Comparison of ENCODE assay signal across 9 mouse cellular contexts in genomic region chr12:8301841-8302431, GRCm38 (mm10). TPM values are rescaled to one million over a fixed set of nuclear protein-coding genes. Genes with fewer than 3 reads are reported as not detected.
DNase-seq lines count a peak whose midpoint lies in the region; ATAC-seq and TF ChIP-seq lines count a peak whose summit lies in the region.
"Had no signal": no experiment of that assay in that cellular context is flagged by ENCODE, and none has a peak within 500 bp of the region (broad histone marks: within the 10 kb centered on the region; RNA-seq: fewer than 3 reads in every experiment).

Gdf7 (minus strand) TSS chr12:8301954.

- DNase-seq in cerebellum, postnatal 10 days, result peak; percentile 46 to 52
- DNase-seq in cerebellum, adult 2 months, result no peak
- no peak for DNase-seq in liver, embryonic 13.5 days
- DNase-seq in cerebellum, adult 18-20 months, result no peak
- DNase-seq in right cerebral cortex, postnatal 10 days (ENCODE audit: low spot score in 2 of 2), result no peak
- DNase-seq: cerebellum, adult 11-12 months had no signal

- WGBS in cerebellum, adult 2 months, result 1% methylated on average over 53 of the region's 53 CpGs
- 1% methylated on average over 43 of the region's 53 CpGs for WGBS in forebrain, embryonic 15.5 days
- WGBS in liver, embryonic 13.5 days (ENCODE audit: insufficient replicate concordance), result 2% methylated on average over 42 of the region's 53 CpGs

- H3K36me3 ChIP-seq in E14TG2a.4 (ENCODE audit: insufficient read depth, low read length), result no peaks in the 10 kb centered on the region
- H3K36me3 ChIP-seq in forebrain, embryonic 15.5 days, result no peaks in the 10 kb centered on the region
- H3K36me3 ChIP-seq in liver, embryonic 13.5 days, result no peaks in the 10 kb centered on the region

- H3K9me3 ChIP-seq in E14TG2a.4 (ENCODE audit: low read length), result peaks cover 26% of the 10 kb centered on the region
- no peaks in the 10 kb centered on the region for H3K9me3 ChIP-seq in forebrain, embryonic 15.5 days
- no peaks in the 10 kb centered on the region for H3K9me3 ChIP-seq in liver, embryonic 13.5 days (replicated peaks)

- H3K4me2 ChIP-seq in forebrain, embryonic 15.5 days (replicated peaks), result peak within 1 kb of the TSS; percentile 75
- H3K4me2 ChIP-seq in liver, embryonic 13.5 days, result peak within 1 kb of the TSS; percentile 55

- peak; percentile 60 for ATAC-seq in forebrain, embryonic 15.5 days (replicated peaks)
- no peak for ATAC-seq in liver, embryonic 13.5 days (ENCODE audit: low read depth)
- ATAC-seq in cerebellum, adult (ENCODE audit: insufficient number of reproducible peaks, low FRiP score, low TSS enrichment), result no peak

- TF ChIP-seq CTCF in cerebellum, adult 2 months (IDR thresholded peaks at IDR 0.05; ENCODE audit: borderline replicate concordance, insufficient read depth, low read depth, low read length), result no peak
- no peak; the same call in 1 of the 2 replicates for TF ChIP-seq CTCF in E14TG2a.4 (conservative IDR thresholded peaks at IDR 0.05; ENCODE audit: low read length)

- H3K4me1 ChIP-seq in cerebellum, adult 2 months (ENCODE audit: control insufficient read depth, insufficient read depth, low read length), result no peaks in the 10 kb centered on the region
- peaks cover 45% of the 10 kb centered on the region for H3K4me1 ChIP-seq in E14TG2a.4 (replicated peaks; ENCODE audit: low read depth, low read length)
- H3K4me1 ChIP-seq in forebrain, embryonic 15.5 days, result peaks cover 34% of the 10 kb centered on the region
- peaks cover 5% of the 10 kb centered on the region; the same call in 1 of the 2 replicates for H3K4me1 ChIP-seq in liver, embryonic 13.5 days (replicated peaks)

- H3K27me3 ChIP-seq in cerebellum, adult 2 months (ENCODE audit: control insufficient read depth, insufficient read depth, low read length), result peaks cover 8% of the 10 kb centered on the region; the same call in 1 of the 2 replicates
- peaks cover 90% of the 10 kb centered on the region for H3K27me3 ChIP-seq in E14TG2a.4 (ENCODE audit: insufficient read depth, low read length)
- peaks cover 92% of the 10 kb centered on the region for H3K27me3 ChIP-seq in forebrain, embryonic 15.5 days
- H3K27me3 ChIP-seq in liver, embryonic 13.5 days, result peaks cover 92% of the 10 kb centered on the region

- H3K9ac ChIP-seq in forebrain, embryonic 15.5 days (replicated peaks), result peak within 1 kb of the TSS; percentile 41
- no peak within 1 kb of the TSS for H3K9ac ChIP-seq in liver, embryonic 13.5 days

- no peak for TF ChIP-seq POLR2A in cerebellum, adult 2 months (IDR thresholded peaks at IDR 0.05; ENCODE audit: borderline replicate concordance, insufficient read depth, low read length)

- no peak within 1 kb of the TSS for H3K4me3 ChIP-seq in cerebellum, adult 2 months (replicated peaks; ENCODE audit: insufficient read depth, low read depth, low read length)
- peak within 1 kb of the TSS; percentile 79 for H3K4me3 ChIP-seq in E14TG2a.4 (replicated peaks; ENCODE audit: low read length)
- peak within 1 kb of the TSS; percentile 46 for H3K4me3 ChIP-seq in forebrain, embryonic 15.5 days
- H3K4me3 ChIP-seq in liver, embryonic 13.5 days (replicated peaks), result peak within 1 kb of the TSS; percentile 40

- no peak within 1 kb of the TSS for H3K27ac ChIP-seq in cerebellum, adult 2 months (ENCODE audit: insufficient read depth, low read length)
- H3K27ac ChIP-seq in forebrain, embryonic 15.5 days (replicated peaks), result no peak within 1 kb of the TSS
- no peak within 1 kb of the TSS for H3K27ac ChIP-seq in liver, embryonic 13.5 days

RNA-seq across cellular contexts. Expression of gene Gdf7, which starts in this region (rescaled TPM):
- 0.07 and 0.44 TPM in 2 replicates for polyA plus RNA-seq in cerebellum, adult 2 months (2012; rRNA removed)
- 0.13 and 0.19 TPM in 2 replicates for polyA plus RNA-seq in forebrain, embryonic 15.5 days (2015; fragmentation: Nextera tagmentation; extraction: Ambion mirVana)
- polyA plus RNA-seq in liver, embryonic 13.5 days (2015; fragmentation: Nextera tagmentation; extraction: Ambion mirVana), result not detected in 2 replicates

Comparison
In these comparisons a context has a peak if more than half of its experiments do, and no peak if none do; other contexts are left out.
1. DNase-seq: peak in cerebellum, postnatal 10 days (2 of 2); none in cerebellum, adult 2 months (0 of 2), liver, embryonic 13.5 days (single experiment), cerebellum, adult 18-20 months (0 of 2) and right cerebral cortex, postnatal 10 days (0 of 2).
2. Peak in ATAC-seq, H3K4me3 ChIP-seq, H3K9ac ChIP-seq and H3K4me2 ChIP-seq in forebrain, embryonic 15.5 days; RNA of the gene not detected or under 1 TPM.